Mouse (Mus musculus): ENCODE data around the gene Rpgrip1l.

The Rpgrip1l gene

DNA sequence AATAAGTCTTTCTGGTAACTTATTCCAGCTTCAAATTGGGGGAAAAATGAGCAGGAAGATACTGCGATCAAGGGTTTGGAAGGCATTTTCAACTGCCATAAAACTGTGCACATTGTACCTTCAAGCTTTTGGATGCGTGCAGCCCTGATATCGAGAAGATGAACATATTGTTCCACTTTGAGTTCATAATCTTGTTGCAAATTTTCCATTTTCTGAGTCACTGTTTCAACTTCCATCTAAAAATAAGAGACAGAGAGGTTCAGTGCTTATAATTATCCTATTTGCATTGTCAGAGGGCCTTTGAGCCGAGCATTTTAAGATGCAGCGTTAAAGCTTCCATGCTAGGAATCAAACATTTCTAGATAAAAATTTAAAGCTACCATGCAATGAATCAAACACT lies 39.6 kb downstream of the Rpgrip1l start:
- DNase-seq (ENCODE audit: low spot score in 2 of 2), result no peak

DNA sequence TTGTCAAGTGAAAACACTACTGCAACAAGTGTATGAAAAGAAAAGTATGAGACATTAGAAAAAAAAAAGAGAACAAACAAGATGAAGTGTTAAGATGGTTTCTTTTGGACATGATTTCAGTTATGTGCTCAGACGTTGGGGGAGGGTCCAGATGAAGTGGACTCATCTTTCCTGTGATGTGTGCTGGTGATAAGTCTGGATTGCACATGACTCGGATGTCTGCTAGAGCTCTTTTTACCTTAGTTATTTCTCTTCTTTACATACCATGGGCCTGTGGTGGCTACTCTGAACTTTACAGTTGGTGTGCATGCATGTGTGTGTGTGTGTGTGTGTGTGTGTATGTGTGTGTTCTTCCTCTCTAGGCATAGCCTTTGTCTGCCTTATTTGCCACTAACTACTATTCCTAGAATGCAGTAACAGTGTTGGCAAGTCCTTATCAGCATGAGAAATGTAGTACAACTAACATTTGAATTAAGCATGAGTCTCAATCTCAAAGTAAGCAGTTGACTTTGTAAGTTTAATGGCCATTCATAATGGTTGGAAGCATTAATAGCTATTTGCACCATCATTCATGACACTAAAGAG lies 43.6 kb downstream of the Rpgrip1l start:
- no peak for DNase-seq (ENCODE audit: low spot score in 2 of 2)

DNA sequence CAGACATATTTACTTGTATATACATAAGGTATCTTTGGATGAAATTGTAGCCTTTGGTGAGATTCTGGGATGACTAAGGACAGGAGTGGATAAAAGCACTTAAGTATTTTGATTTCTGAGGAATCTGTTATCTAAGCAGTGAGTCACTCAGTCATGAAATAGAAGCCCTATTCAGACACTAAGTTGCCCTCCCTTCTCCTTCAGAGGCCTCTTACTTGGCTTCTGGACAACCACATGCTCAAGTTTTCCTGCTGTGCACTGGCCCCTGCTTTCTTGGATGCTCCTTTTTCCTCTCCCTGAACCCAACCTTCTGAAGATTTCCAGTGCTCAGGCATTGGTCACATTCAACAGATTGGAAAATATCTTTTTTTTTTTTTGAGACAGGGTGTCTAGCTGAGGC lies 48.5 kb downstream of the Rpgrip1l start:
- DNase-seq (ENCODE audit: low spot score in 2 of 2), result no peak

DNA sequence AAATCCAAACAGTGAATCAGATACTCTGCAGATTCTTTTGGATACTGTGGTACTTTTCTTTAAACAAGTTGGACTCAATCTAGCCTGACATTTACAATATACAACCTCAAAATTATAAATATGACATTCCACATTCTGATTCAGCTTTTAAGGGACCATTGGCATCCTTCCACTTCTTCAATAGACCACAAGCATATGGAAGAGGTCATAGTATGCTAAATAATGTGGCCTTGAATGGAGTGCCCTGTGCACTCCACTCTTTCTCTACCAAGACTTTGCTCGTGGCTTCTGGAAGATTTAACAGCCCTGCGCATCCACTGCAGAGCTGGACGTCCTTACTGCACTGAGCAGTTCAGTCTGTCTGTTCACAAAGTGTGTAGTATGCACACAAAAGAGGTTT lies 49.1 kb downstream of the Rpgrip1l start:
- DNase-seq (ENCODE audit: low spot score in 2 of 2), result no peak

DNA sequence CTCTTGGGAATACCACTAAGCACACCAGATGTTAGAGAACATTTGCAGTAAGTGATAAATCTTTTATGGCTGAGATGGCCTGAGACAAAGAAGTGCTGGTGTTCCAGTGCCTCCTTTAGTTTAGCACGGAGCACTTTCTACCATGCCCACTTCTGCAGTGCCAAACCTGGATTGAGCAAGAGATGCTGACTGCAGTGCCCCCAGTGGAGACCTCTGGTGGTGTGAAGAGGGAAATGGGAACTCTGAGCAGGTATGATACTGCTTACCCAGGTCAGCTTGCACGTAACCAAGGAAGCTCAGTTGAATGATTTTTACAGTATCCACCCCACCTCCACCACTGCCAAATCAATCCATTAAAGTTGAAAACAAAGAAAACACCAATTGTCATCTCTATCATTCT lies 51.5 kb downstream of the Rpgrip1l start:
- peak in 1 of 2 experiments; percentile 24 for DNase-seq (ENCODE audit: low spot score in 2 of 2)

DNA sequence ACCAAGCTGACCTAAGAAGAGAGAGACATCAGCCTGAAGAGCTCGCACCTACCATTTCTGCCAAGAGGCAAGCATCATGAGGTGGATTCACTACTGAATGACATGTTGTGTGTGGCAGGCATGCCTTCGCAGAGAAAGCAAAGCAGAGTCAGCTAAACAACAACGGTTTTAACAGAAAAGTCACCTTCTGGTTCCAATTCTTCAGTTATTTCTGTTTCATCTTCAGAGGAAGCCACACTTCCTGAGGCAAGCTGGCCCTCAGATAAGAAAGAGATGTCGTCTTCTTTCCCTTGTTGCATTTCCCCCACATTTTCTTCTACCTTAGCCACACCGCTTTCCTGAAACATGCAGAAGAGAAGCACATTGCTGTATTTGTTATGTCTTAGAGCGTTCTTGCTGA lies 62.1 kb downstream of the Rpgrip1l start:
- no peak for DNase-seq (ENCODE audit: low spot score in 2 of 2)

DNA sequence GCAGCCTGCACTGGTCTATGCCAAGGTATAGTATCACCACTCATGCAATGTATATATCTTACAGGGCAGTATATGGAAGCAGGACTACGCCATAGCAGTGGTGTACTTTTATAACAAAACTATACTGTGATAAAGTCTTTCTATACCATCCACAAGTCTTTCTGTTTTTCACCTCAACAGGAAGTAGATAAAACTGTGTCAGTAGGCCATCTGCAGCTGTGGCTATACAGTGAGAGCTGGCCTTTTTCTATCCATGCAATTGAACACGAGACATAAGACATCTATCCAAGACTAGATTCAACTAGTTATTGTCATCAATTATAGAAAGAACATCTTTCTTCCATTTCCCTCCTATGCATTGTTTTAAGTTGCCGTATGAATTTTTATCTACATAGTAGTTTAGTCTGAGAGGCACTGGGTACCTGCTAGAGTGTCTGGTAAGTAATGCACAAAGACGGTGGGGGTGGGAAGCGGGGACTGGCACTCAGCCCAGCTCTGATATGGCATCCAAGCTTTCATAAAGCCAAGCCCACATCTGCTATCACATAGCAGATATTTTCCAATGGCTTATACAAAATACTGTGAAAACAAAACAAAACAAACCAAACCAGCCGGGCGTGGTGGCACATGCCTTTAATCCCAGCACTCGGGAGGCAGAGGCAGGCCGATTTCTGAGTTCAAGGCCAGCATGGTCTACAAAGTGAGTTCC lies 63.1 kb downstream of the Rpgrip1l start:
- peak; percentile 20 to 32 for DNase-seq (ENCODE audit: low spot score in 2 of 2)

DNA sequence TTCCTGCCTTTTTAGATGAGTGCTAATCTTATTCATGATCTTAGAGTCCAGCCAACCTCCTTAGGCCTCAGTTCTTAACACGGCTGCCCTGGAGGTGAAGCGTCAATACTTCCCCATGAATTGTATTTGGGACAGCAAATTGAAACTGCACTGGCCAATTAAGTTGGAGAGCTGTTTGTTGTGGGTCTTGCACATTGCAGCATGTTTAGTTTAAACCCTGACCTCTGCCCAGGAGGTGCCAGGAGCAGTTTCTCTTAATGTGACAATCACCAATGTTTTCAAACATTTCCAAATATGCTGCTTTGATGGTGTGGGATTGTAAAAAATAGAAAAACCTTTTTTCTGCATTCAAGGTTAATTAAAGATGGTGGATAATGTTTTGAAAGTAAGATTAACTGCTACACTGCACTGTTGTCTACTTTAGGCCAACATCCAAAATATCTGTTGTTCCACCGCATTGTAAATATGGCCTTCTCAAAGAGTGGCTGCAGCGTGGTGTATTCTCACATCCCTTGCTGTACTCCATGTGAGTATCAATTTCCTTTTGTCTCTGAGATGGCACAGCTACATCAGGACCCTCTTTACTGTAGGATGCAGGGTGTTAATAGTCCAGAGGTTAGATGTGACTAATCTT lies 67.1 kb downstream of the Rpgrip1l start:
- no peak for DNase-seq (ENCODE audit: low spot score in 2 of 2)

DNA sequence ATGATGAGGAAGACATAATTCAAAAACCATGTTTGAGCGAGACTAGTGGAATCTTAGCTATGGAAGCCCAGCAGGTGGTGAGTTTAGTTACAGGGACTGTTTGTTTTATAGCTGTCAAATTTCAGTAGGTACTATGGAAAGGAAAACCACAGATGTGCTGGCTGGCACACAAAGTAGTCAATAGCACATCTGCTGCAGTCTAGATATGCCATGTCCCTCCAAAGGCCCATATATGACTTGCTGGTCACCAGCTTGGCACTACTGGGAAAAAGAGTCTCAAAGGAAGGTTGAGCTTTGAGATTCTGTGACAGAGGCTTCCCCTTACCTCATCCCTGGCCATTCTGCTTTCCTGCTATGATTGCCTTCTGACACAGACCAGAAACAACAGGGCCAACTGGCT lies 70.3 kb downstream of the Rpgrip1l start:
- no peak for DNase-seq (ENCODE audit: low spot score in 2 of 2)

DNA sequence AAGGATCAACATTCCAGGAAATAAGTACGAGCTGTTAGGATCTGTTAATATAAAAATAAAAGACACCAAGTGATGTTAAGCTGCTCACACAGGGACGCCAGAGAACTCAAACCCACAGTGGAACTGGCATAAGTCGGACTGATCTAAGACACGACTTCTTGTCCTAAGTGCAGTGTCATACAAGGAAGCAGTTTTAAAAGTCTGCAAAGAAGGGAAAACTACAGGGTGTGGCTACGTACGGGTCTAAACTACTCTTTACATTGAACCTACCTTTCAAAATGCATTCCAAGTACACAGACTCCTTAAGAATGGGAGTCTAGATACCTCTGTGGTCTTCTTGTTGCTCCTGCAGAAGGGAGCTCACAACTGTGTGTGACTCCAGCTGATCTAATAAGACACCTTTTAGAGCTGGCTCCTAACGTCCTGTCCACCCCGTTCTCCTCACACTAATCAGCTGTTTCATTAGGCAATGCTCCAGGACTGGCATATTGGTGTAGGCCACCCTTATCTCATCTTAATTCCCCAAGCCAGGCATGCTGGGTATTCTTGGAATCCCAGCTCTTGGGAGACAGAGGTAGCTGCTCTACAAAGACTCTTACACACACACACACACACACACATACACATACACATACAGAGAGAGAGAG lies 71.1 kb downstream of the Rpgrip1l start:
- no peak for DNase-seq (ENCODE audit: low spot score in 2 of 2)

DNA sequence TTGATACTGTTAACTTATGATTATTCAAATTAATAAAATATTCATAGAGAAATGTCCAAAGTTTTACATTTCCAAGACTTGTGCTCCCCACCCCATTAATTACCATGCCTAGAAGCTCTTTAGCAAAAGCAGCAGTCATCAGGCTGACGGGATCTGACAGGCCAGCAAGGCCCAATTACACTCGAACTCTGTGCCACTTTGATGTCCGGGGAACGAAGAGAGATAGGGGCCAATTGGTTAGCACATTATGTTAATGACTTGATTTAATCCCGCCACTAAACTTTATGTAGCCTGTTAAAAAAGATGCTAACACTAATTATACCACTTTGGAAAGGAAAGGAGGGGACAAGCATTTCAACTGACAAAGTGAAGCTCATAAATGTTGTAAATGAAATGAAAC lies 71.7 kb downstream of the Rpgrip1l start:
- no peak for DNase-seq (ENCODE audit: low spot score in 2 of 2)

DNA sequence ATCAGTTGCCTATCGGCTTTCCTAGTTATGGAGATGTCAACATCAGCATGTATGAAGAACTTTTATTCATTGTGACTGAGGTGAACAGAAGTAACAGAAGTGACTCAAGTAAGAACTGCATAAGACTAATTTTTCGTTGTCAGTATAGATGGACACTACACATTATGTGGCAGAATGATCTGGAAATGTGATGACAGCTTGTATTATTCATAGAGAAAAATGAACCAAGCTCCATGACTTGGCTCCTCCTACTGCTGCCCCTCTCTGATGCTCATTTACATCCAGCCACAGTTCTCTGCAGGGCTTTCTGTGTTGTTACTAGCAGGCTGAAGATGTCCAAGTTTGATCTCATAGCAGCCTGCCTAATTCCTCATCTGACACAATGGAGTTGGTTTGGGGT lies 75.9 kb downstream of the Rpgrip1l start:
- no peak for DNase-seq (ENCODE audit: low spot score in 2 of 2)

DNA sequence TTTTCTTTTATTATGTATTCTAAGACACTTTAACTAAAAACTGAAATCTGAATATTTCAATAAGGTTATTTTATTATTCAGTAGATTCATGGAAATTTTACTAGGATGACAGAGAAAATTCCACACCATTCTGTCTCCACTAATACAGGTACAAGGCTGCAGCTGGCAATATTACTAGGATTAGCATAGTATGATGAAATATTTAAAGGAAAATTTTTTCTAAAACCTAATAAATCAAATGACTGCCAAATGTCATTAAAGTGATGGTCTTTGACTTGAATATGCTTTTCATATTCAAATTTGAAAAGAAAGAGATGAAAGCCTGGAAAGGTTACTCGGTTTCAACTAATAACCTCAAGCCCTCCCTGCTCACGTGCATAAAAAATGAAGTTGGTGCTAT lies 79.0 kb downstream of the Rpgrip1l start:
- DNase-seq (ENCODE audit: low spot score in 2 of 2), result no peak

DNA sequence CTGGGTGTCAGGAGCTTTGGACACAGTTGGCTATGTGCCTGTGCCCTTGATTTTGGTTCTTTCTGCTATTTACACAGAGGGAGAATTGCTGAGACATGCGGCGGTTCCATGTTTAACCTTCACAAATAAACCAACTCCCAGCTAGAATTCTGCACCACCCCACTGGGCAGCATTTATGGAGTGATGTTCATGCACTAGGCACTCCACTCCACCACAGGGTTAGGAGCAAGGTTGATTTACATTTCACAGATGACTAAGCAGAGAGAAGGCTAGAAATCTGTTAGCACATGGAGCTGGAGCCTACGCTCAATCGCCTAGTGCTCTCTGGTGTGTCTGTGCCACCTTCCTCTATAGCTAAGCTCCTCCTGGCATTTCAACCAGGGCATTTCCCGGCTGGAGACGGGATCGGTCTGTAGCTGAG lies 85.6 kb downstream of the Rpgrip1l start:
- no peak for DNase-seq (ENCODE audit: low spot score in 2 of 2)

DNA sequence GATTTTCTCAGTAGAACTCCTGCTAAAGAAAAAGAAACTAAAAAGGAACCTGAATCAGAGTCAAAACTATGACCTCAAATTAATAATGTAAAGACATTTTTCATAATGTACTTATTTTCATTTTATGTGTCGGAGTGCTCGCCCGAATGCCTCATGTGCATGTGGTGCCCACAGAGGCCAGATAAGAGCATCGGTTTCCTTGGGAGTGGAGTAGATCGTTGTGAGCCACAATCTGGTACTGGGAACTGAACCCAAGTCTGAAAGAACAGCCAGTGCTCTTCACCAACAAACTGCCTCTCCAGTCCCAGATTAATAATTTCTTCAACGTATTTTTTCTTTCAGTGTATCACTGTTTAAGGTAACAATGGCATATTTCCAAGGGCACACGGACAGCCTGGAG lies 88.8 kb downstream of the Rpgrip1l start:
- DNase-seq (ENCODE audit: low spot score in 2 of 2), result no peak

DNA sequence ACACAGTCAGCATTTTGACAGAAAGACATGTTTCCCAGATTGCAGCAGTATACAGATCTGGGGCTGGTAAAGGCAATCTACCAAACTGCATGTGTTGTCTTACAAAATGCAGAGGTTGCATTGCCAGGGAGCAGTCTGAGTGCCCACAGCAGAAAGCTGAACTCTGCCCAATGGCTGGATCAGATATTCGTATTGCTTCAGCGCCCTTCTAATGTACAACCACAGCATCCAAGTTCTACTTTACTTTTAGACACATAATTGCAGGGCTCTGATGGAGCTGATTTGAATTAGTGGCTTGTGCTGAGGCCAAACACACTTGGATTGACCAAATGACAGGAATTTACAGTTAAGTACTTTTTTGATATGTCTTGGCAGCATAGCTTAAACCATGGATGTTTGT lies 91.2 kb downstream of the Rpgrip1l start:
- no peak for DNase-seq (ENCODE audit: low spot score in 2 of 2)

DNA sequence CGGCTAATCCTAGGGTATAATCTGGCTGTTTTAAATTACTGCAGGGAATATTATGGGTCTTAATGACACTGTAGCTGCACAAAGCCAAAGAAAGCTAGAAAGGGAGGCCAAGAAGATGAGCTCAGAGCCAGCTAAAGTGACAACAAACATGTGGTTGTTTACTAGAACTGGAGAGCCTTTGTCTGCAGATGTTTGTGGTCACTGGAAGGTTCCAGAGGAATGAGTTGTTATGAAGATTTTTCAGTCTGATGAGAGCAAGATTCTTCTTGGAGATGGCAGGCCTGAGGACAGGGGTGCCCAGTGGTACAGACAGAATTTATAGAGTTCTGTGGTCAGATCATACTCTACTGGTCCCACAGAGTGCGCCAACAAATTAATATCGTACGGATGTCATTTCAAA lies 94.8 kb downstream of the Rpgrip1l start:
- DNase-seq (ENCODE audit: low spot score in 2 of 2), result no peak

DNA sequence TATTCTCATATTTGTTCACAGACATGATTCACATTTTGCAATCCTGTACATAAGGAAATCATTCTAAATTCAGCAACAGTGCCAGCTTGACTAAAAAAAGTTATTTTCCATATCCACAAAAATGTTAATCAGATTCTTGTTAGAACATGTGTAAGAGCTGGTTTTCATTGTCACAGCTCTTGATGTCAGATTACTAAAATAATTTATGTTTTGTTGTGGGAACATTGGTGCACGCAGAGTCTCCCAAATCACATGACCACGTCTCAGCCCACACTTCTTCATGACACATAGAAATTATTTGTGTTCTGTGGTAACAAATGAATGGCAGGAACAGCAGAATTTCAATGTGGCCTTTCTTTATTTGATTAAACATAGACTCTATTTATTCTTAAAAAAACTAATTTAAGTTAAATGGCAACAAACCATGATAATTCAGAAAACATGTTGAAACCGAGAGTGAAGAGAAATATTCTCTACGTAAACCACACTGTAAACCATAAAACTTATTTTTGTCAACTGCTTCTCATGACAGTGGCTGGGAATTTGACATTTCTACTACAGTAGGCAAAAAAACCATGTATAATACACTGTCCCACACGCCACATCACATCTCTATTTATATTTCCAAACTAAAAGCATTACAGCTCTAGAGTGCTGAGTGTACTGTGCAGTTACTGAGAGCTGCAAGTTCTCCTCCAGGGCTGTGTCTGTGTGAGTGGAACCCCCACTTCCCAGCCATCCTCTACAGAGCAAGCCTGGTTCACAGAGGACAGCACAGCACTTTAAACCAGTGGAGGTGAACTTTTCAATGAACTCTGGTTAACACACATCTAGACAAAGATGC lies 95.8 kb downstream of the Rpgrip1l start:
- no peak for DNase-seq (ENCODE audit: low spot score in 2 of 2)

DNA sequence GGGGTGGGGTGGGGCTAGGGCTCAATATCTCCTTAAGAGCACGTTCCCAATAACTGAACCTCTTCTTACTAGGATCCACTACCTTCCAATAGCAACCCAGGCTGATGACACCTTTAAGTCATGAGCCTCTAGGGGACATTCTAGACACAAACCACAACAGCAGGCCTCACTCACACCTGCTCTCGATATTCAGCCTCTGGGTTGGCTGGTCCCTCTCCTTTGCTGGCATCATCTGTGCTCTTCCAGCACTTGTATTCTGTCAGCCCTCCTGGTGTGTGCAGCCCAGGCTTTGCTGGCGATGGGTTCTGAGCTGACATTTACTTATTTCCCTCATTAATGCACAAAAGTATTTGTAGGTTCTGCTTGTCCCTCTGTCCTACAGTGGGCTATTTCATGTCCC lies 98.8 kb downstream of the Rpgrip1l start:
- no peak for DNase-seq (ENCODE audit: low spot score in 2 of 2)

DNA sequence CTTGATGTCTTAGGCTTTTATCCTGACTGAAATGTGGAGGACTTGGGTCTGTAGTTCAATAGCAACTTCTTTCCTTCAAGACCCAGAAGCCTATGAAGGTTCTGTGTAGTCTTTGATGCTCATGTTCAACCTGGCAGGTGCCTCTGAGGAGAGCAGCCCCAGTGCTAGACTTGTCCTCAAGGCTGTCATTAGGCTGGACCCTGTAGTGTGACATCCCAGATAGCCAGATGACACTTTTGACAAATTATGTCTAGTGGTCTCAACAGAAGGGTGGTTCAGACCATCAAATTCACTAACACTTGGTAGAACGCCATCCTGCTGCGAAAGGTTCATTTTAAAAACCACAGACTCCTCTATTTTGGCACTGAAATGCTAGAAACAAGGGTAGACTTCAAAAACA lies 100.1 kb downstream of the Rpgrip1l start:
- DNase-seq (ENCODE audit: low spot score in 2 of 2), result no peak

DNA sequence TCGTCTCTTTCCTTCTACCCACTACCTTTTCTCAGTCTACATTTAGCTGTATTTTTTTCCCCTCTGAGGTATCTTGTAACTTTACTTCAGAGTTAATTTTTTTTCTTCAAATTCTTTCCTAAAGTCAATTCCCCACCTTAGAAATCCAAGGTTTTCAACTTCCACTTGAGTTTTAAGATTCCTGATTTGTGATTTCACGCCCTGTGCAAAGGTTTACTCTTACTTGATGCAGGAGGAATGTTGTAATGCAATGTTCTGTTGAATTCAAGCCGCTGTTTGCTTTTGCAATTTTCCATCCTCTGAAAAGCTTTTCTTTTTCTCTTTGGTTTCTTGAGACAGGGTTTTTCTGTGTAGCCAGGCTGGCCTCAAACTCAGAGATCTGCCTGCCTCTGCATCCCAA lies 103.4 kb downstream of the Rpgrip1l start:
- no peak for DNase-seq (ENCODE audit: low spot score in 2 of 2)

DNA sequence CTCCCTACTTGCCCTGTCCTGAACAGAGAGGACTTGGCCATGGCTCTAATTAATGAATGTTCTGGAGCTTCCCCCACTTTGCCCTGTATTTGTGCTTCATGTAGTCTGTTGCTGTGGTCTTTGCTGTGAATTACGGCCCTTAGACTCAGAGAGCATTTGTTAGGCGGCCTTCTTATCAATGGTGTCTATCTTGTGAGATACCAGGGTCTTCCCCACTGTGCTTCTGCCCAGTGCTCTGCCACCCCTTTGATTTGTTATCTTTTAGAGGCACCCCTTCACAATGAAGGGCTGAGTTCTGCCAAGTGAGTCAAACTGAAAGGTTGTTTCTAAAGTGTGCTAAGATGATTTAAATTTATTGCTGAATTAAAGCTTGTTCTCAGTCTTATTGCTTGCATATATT lies 105.4 kb downstream of the Rpgrip1l start:
- no peak for DNase-seq (ENCODE audit: low spot score in 2 of 2)

All from thymus, postnatal 10 days (tissue).